Mouse (Mus musculus) C2C12 (cell line): Measurements from ENCODE around the gene Cfap44.

ENCODE experiments used
- CTCF ChIP-seq: IDR thresholded peaks from one replicate; pipeline ENCODE4 v1.5.1; 2011; ENCODE audit not compliant: control insufficient read depth, insufficient read depth, insufficient read length
- MAX ChIP-seq: IDR thresholded peaks from one replicate; pipeline ENCODE4 v1.6.1; 2011; ENCODE audit warnings: mild to moderate bottlenecking, control low read depth
- MYOD1 ChIP-seq: IDR thresholded peaks from one replicate; pipeline ENCODE4 v1.6.1; 2011; ENCODE audit warnings: low read depth; ENCODE audit not compliant: control insufficient read depth, insufficient read length
- MYOG ChIP-seq: IDR thresholded peaks from one replicate; pipeline ENCODE4 v1.6.1; 2011; ENCODE audit not compliant: control insufficient read depth, insufficient read length; ENCODE audit errors: extremely low read depth
- USF1 ChIP-seq: IDR thresholded peaks from one replicate; pipeline ENCODE4 v1.6.1; 2011; ENCODE audit warnings: low read depth, mild to moderate bottlenecking, control low read depth, moderate library complexity

- TF ChIP-seq MAX = no peak
- TF ChIP-seq CTCF = no peak
- no peak for TF ChIP-seq MYOD1
- TF ChIP-seq MYOG = no peak
- no peak for TF ChIP-seq USF1
Observed at GRCm38 (mm10) chr16:44435481-44435880, 40.9 kb downstream of the Cfap44 start.
